Mouse (Mus musculus) heart, embryonic 13.5 days (tissue): ENCODE measurements around the gene Slc25a10. TPM values are rescaled to one million over a fixed set of nuclear protein-coding genes. Genes with fewer than 3 reads are reported as not detected.
"Not testable (repeated sequence)": the region's sequence is repeated elsewhere in the genome, so short reads cannot be mapped to it uniquely, and the experiment has no call there.

Experiments used
- ATAC-seq: fragments of 200-750 bp; cut with Nextera tagmentation; 2 replicates; pipeline ENCODE4 v1.8.0; 2017; ENCODE audit warnings: moderate TSS enrichment; ENCODE audit not compliant: insufficient number of reproducible peaks, low FRiP score, low TSS enrichment; ENCODE audit errors: extremely low read depth
- H3K27ac ChIP-seq: fragments of 300-500 bp; sonication (generic); replicated peaks from 2 replicates; pipeline ENCODE4 v1.5.1; 2015; ENCODE audit warnings: moderate library complexity, mild to moderate bottlenecking, inconsistent platforms
- H3K27me3 ChIP-seq: fragments of 300-500 bp; sonication (generic); replicated peaks from 2 replicates; pipeline ENCODE4 v1.6.1; 2015; ENCODE audit warnings: mild to moderate bottlenecking, inconsistent platforms
- H3K36me3 ChIP-seq: fragments of 300-500 bp; sonication (generic); 2 replicates; pipeline ENCODE4 v1.6.1; 2015; ENCODE audit warnings: mild to moderate bottlenecking, inconsistent platforms
- H3K4me1 ChIP-seq: fragments of 300-500 bp; sonication (generic); 2 replicates; pipeline ENCODE4 v1.6.1; 2015; ENCODE audit warnings: inconsistent platforms
- H3K4me2 ChIP-seq: fragments of 300-500 bp; sonication (generic); 2 replicates; pipeline ENCODE4 v1.6.1; 2015; ENCODE audit warnings: inconsistent platforms, mild to moderate bottlenecking, moderate library complexity
- H3K4me3 ChIP-seq: fragments of 300-500 bp; sonication (generic); 2 replicates; pipeline ENCODE4 v1.5.1; 2015; ENCODE audit warnings: moderate library complexity, mild to moderate bottlenecking, inconsistent platforms
- H3K9ac ChIP-seq: fragments of 300-500 bp; sonication (generic); 2 replicates; pipeline ENCODE4 v1.6.1; 2015; ENCODE audit warnings: inconsistent platforms, mild to moderate bottlenecking, moderate library complexity
- H3K9me3 ChIP-seq: fragments of 300-500 bp; sonication (generic); 2 replicates; pipeline ENCODE4 v1.6.1; 2016; ENCODE audit warnings: inconsistent platforms
- WGBS: fragments of 180-500 bp; shearing (Covaris S2); methylation state at CpG from one replicate; pipeline ENCODE4 v1.1.7; 2015; ENCODE audit warnings: mixed read lengths; 5-methylcytosine and 5-hydroxymethylcytosine counted together
- polyA plus RNA-seq: library from polyadenylated mRNA; unstranded; fragments of >200 nt; fragmentation: Nextera tagmentation; extraction: Ambion mirVana; gene quantifications from 2 replicates; pipeline ENCODE4 v1.2.1, GENCODE M21; 2015

Gene Slc25a10
- polyA plus RNA-seq, 1 experiment from 2014 or later: 42.9 TPM

- not testable (repeated sequence) for H3K27me3 ChIP-seq, H3K27ac ChIP-seq, H3K4me3 ChIP-seq, H3K4me2 ChIP-seq, ATAC-seq, H3K9me3 ChIP-seq, H3K36me3 ChIP-seq, H3K9ac ChIP-seq
- H3K4me1 ChIP-seq: peaks cover 23% of the 10 kb centered on the region
- WGBS: 76% methylated on average over 2 of the region's 2 CpGs
Observed at GRCm38 (mm10) chr11:120514262-120514661, 22.6 kb downstream of the Slc25a10 start.

- H3K4me1 ChIP-seq: peaks cover 30% of the 10 kb centered on the region
- H3K27ac ChIP-seq: no peak overlapping the region
- 0 out of 2 replicates have a peak, but pooled peaks cover 5% of the 10 kb centered on the region for H3K27me3 ChIP-seq
- no peak overlapping the region for H3K4me2 ChIP-seq
- no peaks in the 10 kb centered on the region for H3K36me3 ChIP-seq
- H3K9me3 ChIP-seq: no peaks in the 10 kb centered on the region
- H3K9ac ChIP-seq: no peak overlapping the region
- H3K4me3 ChIP-seq: no peak overlapping the region
- 17% methylated on average over 17 of the region's 17 CpGs for WGBS
- peak; percentile 46; the same call in 1 of the 2 replicates for ATAC-seq
Observed at GRCm38 (mm10) chr11:120515611-120516010, 24.0 kb downstream of the Slc25a10 start.

- Histone ChIP-seq H3K27ac (no peak overlapping the region), H3K9ac (no peak overlapping the region), H3K36me3 (no peaks in the 10 kb centered on the region), H3K4me1 (peaks cover 33% of the 10 kb centered on the region), H3K4me3 (no peak overlapping the region), H3K9me3 (no peaks in the 10 kb centered on the region), H3K4me2 (no peak overlapping the region), H3K27me3 (0 out of 2 replicates have a peak, but pooled peaks cover 5% of the 10 kb centered on the region)
- 74% methylated on average over 4 of the region's 4 CpGs for WGBS
- ATAC-seq: no peak
Observed at GRCm38 (mm10) chr11:120517147-120517546, 25.5 kb downstream of the Slc25a10 start.

DNA sequence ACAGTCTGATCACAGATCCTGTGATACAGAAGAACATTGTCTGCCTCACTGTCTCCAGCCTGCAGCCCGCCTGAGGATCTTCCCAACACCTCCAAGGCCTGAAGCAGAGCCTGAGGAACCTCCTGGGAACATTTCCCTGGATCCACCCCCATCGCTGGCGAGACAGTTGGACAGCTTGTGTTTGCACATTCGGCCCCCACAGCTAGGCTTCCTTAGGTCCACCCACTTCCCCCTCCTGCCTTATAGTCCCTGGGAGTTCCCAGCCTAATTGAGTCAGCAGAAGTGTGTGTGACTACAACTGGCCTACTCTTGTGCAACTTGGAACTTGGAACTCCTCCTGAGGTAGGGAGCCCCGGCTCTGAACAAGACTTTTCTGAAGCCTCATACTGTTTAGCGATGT, 26.4 kb downstream of the Slc25a10 start:
- H3K4me3 ChIP-seq: no peak overlapping the region
- no peak for ATAC-seq
- WGBS: 56% methylated on average over 6 of the region's 6 CpGs
- peaks cover 33% of the 10 kb centered on the region for H3K4me1 ChIP-seq
- 0 out of 2 replicates have a peak, but pooled peaks cover 5% of the 10 kb centered on the region for H3K27me3 ChIP-seq
- no peak overlapping the region for H3K4me2 ChIP-seq
- 0 out of 2 replicates have a peak overlapping the region, but pooled peaks have one; percentile 40 for H3K27ac ChIP-seq
- peak overlapping the region; percentile 16; the same call in 1 of the 2 replicates for H3K9ac ChIP-seq
- H3K9me3 ChIP-seq: no peaks in the 10 kb centered on the region
- no peaks in the 10 kb centered on the region for H3K36me3 ChIP-seq

GRCm38 (mm10) chr11:120518558-120518957, 26.9 kb downstream of the Slc25a10 start:
- WGBS: 49% methylated on average over 6 of the region's 6 CpGs
- Histone ChIP-seq H3K4me3 (no peak overlapping the region), H3K27me3 (0 out of 2 replicates have a peak, but pooled peaks cover 5% of the 10 kb centered on the region), H3K36me3 (no peaks in the 10 kb centered on the region), H3K9me3 (no peaks in the 10 kb centered on the region), H3K27ac (0 out of 2 replicates have a peak overlapping the region, but pooled peaks have one; percentile 40), H3K4me2 (no peak overlapping the region), H3K9ac (peak overlapping the region; percentile 16; the same call in 1 of the 2 replicates), H3K4me1 (peaks cover 33% of the 10 kb centered on the region)
- no peak for ATAC-seq

- Histone ChIP-seq H3K4me1 (peaks cover 33% of the 10 kb centered on the region), H3K27ac (peak overlapping the region; percentile 42), H3K4me2 (peak overlapping the region; percentile 48), H3K27me3 (0 out of 2 replicates have a peak, but pooled peaks cover 5% of the 10 kb centered on the region), H3K9me3 (no peaks in the 10 kb centered on the region), H3K9ac (peak overlapping the region; percentile 69), H3K4me3 (0 out of 2 replicates have a peak overlapping the region, but pooled peaks have one; percentile 13), H3K36me3 (no peaks in the 10 kb centered on the region)
- 34% methylated on average over 9 of the region's 9 CpGs for WGBS
- ATAC-seq: no peak; the same call in 1 of the 2 replicates
Observed at GRCm38 (mm10) chr11:120519738-120520137, 28.1 kb downstream of the Slc25a10 start.

- Histone ChIP-seq H3K27me3 (0 out of 2 replicates have a peak, but pooled peaks cover 5% of the 10 kb centered on the region), H3K4me2 (no peak overlapping the region), H3K9ac (peak overlapping the region; percentile 69), H3K27ac (0 out of 2 replicates have a peak overlapping the region, but pooled peaks have one; percentile 9), H3K36me3 (no peaks in the 10 kb centered on the region), H3K4me3 (no peak overlapping the region), H3K9me3 (no peaks in the 10 kb centered on the region), H3K4me1 (peaks cover 33% of the 10 kb centered on the region)
- 64% methylated on average over 9 of the region's 9 CpGs for WGBS
- ATAC-seq: no peak
Observed at GRCm38 (mm10) chr11:120520498-120520897, 28.9 kb downstream of the Slc25a10 start.

DNA sequence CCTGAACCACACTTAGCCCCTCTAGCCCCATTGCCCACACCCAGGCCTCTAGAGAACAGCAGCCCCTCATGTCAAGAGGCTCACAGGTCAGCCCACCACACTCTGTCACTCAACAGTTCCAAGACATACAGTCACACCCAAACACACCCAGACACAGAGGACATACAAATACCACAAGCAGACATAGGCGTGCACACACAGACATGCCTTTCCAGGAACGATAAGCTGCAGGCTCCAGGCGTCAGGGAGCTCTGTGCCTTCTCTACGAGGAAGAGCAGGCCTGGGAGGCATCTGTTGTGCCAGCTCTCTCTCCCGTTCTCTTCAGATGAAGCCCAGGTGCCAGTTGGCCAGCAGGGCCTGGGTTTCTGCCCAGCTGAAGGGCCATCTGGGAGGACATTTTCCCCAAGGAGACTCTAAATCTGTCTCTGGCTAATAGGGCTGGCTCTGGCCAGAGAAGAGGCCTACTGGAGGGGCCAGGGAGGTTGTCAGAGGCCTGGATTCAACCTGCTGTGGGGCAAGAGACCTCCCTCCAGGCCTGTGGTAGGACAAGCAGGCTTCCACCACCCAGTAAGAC, 29.4 kb downstream of the Slc25a10 start:
- Histone ChIP-seq H3K4me1 (peaks cover 33% of the 10 kb centered on the region), H3K4me3 (no peak overlapping the region), H3K27me3 (0 out of 2 replicates have a peak, but pooled peaks cover 4% of the 10 kb centered on the region), H3K27ac (0 out of 2 replicates have a peak overlapping the region, but pooled peaks have one; percentile 16), H3K9ac (peak overlapping the region; percentile 47; the same call in 1 of the 2 replicates), H3K36me3 (no peaks in the 10 kb centered on the region), H3K4me2 (no peak overlapping the region), H3K9me3 (no peaks in the 10 kb centered on the region)
- ATAC-seq: no peak
- WGBS: 52% methylated on average over 5 of the region's 5 CpGs

DNA sequence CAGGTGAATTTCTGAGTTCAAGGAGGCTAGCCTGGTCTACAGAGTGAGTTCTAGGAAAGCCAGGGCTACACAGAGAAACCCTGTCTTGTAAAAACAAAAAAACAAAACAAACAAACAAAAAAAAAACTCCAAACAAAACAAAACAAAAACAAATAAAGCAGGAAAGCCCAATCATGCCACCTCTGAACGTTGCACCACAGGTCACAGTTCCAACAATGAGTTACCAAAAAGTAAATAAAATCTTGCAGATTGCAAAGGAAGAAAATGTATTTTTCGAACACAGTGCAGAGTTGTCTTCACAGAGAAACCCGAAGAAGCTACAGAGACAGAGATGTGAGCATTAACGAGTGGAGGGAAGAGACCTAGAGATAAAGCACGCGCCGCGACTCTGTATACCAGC, 30.9 kb downstream of the Slc25a10 start:
- Histone ChIP-seq H3K4me2 (no peak overlapping the region), H3K4me1 (peaks cover 33% of the 10 kb centered on the region), H3K9me3 (no peaks in the 10 kb centered on the region), H3K4me3 (no peak overlapping the region), H3K9ac (no peak overlapping the region), H3K27me3 (peaks cover 4% of the 10 kb centered on the region), H3K36me3 (no peaks in the 10 kb centered on the region), H3K27ac (no peak overlapping the region)
- WGBS: 81% methylated on average over 8 of the region's 8 CpGs
- ATAC-seq: no peak

DNA sequence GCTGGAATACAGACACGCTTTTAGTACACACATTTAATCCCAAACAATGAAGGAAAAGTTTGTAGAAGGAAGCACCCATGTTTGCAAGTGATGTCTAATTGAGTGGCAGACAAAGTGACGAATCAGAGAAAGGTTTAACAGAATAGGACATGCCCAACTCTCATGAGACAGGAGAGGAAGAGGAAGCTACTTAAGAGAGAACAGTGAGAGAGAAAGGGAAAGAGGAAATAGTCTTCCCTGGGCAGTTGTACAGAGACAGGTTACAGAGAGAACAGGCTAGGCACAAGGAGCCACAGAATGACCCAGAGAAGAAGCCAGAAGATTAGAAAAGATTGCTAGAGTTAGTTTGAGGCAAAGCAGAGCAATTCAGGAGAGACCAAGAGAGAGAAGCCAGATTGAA, 34.3 kb downstream of the Slc25a10 start:
- ATAC-seq: no peak
- 74% methylated on average over 2 of the region's 2 CpGs for WGBS
- H3K27me3 ChIP-seq: peaks cover 37% of the 10 kb centered on the region
- no peak overlapping the region for H3K27ac ChIP-seq
- H3K36me3 ChIP-seq: no peaks in the 10 kb centered on the region
- no peak overlapping the region for H3K9ac ChIP-seq
- peaks cover 13% of the 10 kb centered on the region for H3K4me1 ChIP-seq
- no peak overlapping the region for H3K4me2 ChIP-seq
- no peaks in the 10 kb centered on the region for H3K9me3 ChIP-seq
- no peak overlapping the region for H3K4me3 ChIP-seq

GRCm38 (mm10) chr11:120527690-120528354, 36.2 kb downstream of the Slc25a10 start:
- Histone ChIP-seq H3K4me1 (peaks cover 15% of the 10 kb centered on the region), H3K9ac (no peak overlapping the region), H3K27me3 (peaks cover 56% of the 10 kb centered on the region), H3K4me3 (no peak overlapping the region), H3K27ac (no peak overlapping the region), H3K9me3 (no peaks in the 10 kb centered on the region), H3K4me2 (no peak overlapping the region), H3K36me3 (no peaks in the 10 kb centered on the region)
- no peak for ATAC-seq
- WGBS: 62% methylated on average over 9 of the region's 9 CpGs
